Mouse (Mus musculus): Measurements from ENCODE around the gene Gdf7. TPM values are rescaled to one million over a fixed set of nuclear protein-coding genes. Genes with fewer than 3 reads are reported as not detected.

Gene Gdf7
- polyA plus RNA-seq, 1 experiment from 2014 or later = 0.14 TPM

DNA sequence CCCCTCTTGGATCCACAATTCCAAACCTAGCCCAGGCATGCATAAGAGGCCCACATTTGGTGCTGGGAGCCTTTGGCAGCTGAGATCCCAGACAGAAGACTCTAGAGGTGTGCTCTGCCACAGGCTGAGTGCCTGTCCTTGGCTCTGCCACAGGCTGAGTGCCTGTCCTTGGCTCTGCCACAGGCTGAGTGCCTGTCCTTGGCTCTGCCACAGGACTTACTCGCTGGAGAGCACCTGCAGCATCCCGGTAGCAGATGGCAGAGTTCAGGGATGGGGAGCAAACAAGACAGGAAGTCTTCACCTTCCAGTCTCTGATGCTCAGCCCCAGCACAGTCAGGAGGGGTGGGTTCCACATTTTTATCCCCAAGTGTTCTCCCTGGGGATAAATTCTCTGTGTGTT is 3.5 kb upstream of the Gdf7 start:
- 60% methylated on average over 2 of the region's 2 CpGs for WGBS (ENCODE audit: insufficient replicate concordance)
- no peak overlapping the region for H3K9ac ChIP-seq (ENCODE audit: low read depth, low read length)
- H3K27ac ChIP-seq (ENCODE audit: low read depth, low read length) = no peak overlapping the region
- no peaks in the 10 kb centered on the region for H3K9me3 ChIP-seq (replicated peaks; ENCODE audit: control insufficient read depth, low read length)
- no peak overlapping the region for H3K4me3 ChIP-seq (ENCODE audit: low read depth, low read length)
- ATAC-seq (replicated peaks; ENCODE audit: insufficient number of reproducible peaks, low FRiP score, low TSS enrichment) = no peak
- peaks cover 59% of the 10 kb centered on the region for H3K27me3 ChIP-seq (ENCODE audit: control insufficient read depth, insufficient read depth, low read length)
- H3K36me3 ChIP-seq (ENCODE audit: control insufficient read depth, insufficient read depth, low read length) = no peaks in the 10 kb centered on the region
- no peak overlapping the region for H3K4me2 ChIP-seq
- peaks cover 9% of the 10 kb centered on the region for H3K4me1 ChIP-seq (ENCODE audit: control insufficient read depth, insufficient read depth, low read length)

DNA sequence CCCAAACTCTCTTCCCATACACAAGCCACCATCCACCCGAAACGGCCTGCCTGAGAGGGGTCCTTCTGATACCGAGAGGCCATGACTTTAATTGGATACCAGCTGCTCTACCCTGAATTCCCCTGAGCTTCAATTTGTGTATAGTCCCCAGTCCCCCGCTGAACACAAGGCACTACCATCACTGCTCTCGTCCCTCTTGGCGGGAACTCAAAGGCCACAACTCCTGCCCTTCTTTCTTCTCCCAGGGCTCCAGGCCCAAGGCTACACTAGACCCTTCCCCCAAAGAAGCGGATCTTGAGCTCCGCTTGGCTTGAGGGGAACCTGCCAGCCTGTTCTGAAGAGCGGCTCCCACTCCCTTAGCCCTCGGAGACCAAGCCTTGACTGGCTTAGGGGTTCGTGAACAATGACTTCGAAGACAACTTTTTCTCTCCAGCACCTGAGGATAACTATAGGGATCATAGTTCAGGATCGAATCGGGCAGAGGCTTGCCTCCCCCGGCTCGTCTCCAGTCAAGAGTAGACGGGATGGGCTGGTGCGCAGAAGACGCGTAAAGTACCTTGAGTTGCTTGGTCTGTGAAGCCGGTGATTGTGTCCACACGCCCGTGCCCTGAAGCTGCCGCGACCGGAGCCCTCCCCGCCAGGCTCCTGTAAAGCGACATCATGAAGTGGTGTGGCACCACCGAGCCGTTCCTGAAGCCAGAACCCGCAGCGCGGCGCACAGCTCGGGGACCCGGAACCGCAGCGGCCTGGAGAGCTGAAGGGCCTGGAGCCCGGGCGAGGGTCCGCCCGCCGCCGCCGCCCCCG is 541 bp downstream of the Gdf7 start:
- ATAC-seq (replicated peaks; ENCODE audit: insufficient number of reproducible peaks, low FRiP score, low TSS enrichment) = no peak
- Histone ChIP-seq H3K36me3 (ENCODE audit: control insufficient read depth, insufficient read depth, low read length) (no peaks in the 10 kb centered on the region), H3K27ac (ENCODE audit: low read depth, low read length) (no peak overlapping the region), H3K9ac (ENCODE audit: low read depth, low read length) (peak overlapping the region; percentile 44; the same call in 1 of the 2 replicates), H3K4me1 (ENCODE audit: control insufficient read depth, insufficient read depth, low read length) (peaks cover 15% of the 10 kb centered on the region), H3K9me3 (replicated peaks; ENCODE audit: control insufficient read depth, low read length) (no peaks in the 10 kb centered on the region), H3K4me3 (ENCODE audit: low read depth, low read length) (peak overlapping the region; percentile 57), H3K27me3 (ENCODE audit: control insufficient read depth, insufficient read depth, low read length) (peaks cover 91% of the 10 kb centered on the region), H3K4me2 (peak overlapping the region; percentile 77)
- WGBS (ENCODE audit: insufficient replicate concordance) = 3% methylated on average over 41 of the region's 46 CpGs

- Histone ChIP-seq H3K9ac (ENCODE audit: low read depth, low read length) (no peak overlapping the region), H3K9me3 (replicated peaks; ENCODE audit: control insufficient read depth, low read length) (no peaks in the 10 kb centered on the region), H3K4me2 (no peak overlapping the region), H3K4me3 (ENCODE audit: low read depth, low read length) (no peak overlapping the region), H3K36me3 (ENCODE audit: control insufficient read depth, insufficient read depth, low read length) (no peaks in the 10 kb centered on the region), H3K27me3 (ENCODE audit: control insufficient read depth, insufficient read depth, low read length) (peaks cover 92% of the 10 kb centered on the region), H3K27ac (ENCODE audit: low read depth, low read length) (no peak overlapping the region), H3K4me1 (ENCODE audit: control insufficient read depth, insufficient read depth, low read length) (peaks cover 15% of the 10 kb centered on the region)
- no peak for ATAC-seq (replicated peaks; ENCODE audit: insufficient number of reproducible peaks, low FRiP score, low TSS enrichment)
- WGBS (ENCODE audit: insufficient replicate concordance) = 43% methylated on average over 5 of the region's 5 CpGs
These were observed 1.2 kb downstream of the Gdf7 start for GRCm38 (mm10) chr12:8300521-8300920.

DNA sequence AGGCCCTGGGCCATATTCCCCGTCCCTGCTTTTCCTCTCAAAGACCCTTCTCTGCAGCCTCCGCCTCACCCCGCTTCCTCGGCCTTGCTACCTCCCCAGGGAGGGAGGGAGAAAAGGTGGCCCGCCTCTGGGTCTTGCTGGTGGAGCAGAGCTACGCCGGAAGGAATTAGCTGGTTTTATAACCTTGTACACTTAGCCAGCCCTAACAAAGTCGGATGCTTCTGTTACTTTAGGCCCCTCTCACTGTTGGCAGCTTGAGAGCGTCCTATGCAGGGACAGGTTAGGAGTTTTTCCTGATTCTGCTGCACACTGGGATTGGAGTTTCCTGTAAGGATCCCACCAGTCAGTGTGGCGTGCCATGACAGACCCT is 1.7 kb downstream of the Gdf7 start:
- peak overlapping the region; percentile 54; the same call in 1 of the 2 replicates for H3K4me2 ChIP-seq
- no peak overlapping the region for H3K9ac ChIP-seq (ENCODE audit: low read depth, low read length)
- H3K27me3 ChIP-seq (ENCODE audit: control insufficient read depth, insufficient read depth, low read length) = peaks cover 91% of the 10 kb centered on the region
- peaks cover 15% of the 10 kb centered on the region for H3K4me1 ChIP-seq (ENCODE audit: control insufficient read depth, insufficient read depth, low read length)
- no peaks in the 10 kb centered on the region for H3K36me3 ChIP-seq (ENCODE audit: control insufficient read depth, insufficient read depth, low read length)
- 21% methylated on average over 10 of the region's 10 CpGs for WGBS (ENCODE audit: insufficient replicate concordance)
- no peak for ATAC-seq (replicated peaks; ENCODE audit: insufficient number of reproducible peaks, low FRiP score, low TSS enrichment)
- H3K27ac ChIP-seq (ENCODE audit: low read depth, low read length) = no peak overlapping the region
- peak overlapping the region; percentile 53; the same call in 1 of the 2 replicates for H3K4me3 ChIP-seq (ENCODE audit: low read depth, low read length)
- no peaks in the 10 kb centered on the region for H3K9me3 ChIP-seq (replicated peaks; ENCODE audit: control insufficient read depth, low read length)

DNA sequence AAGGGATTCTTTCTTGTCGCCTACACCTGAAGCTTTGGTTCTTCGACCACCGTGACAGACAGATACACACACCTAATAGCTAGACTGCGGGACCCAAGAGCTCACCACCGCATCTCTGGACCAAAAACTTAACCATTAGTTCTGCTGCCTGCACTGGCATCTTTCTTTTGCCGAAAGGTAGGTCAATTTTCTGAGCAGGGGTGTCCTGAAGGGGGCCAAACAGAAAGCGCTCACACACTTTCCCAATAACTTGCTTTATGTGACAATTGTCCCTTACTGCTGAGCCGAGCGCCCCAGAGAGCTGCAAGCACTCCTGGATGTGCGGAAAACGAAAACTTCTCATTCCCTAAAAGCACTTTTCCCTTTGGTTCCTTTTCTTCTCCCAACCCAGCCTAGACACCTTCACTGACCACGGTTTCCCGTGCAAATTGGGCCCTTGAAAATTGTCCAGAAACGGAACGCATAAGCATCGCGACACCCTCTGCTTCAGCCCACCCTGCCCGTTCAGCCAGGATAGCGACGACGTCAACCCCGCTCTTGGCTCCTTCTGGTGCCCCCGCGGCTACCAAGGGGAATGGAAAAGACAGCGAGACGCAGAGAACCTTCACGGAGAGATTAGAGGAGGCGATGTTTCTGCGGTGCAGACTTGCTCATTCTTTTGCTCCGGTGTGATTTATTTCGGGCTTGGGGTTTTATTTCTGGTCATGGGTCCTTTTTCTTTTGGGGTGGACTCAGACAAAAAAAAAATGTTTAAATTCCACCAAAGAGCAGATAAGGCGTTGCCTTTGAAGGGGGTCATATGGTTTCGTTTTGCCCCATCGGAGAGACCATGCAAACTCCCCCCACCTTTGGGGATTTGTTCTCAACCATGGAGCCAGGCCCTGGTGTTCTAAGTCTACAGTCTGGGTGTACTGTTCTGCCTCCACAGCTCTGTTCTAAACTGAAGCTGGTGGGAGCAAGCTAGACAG is 2.3 kb downstream of the Gdf7 start:
- peaks cover 91% of the 10 kb centered on the region for H3K27me3 ChIP-seq (ENCODE audit: control insufficient read depth, insufficient read depth, low read length)
- WGBS (ENCODE audit: insufficient replicate concordance) = 10% methylated on average over 34 of the region's 34 CpGs
- H3K36me3 ChIP-seq (ENCODE audit: control insufficient read depth, insufficient read depth, low read length) = no peaks in the 10 kb centered on the region
- peak overlapping the region; percentile 53 for H3K4me3 ChIP-seq (ENCODE audit: low read depth, low read length)
- no peak for ATAC-seq (replicated peaks; ENCODE audit: insufficient number of reproducible peaks, low FRiP score, low TSS enrichment)
- H3K27ac ChIP-seq (ENCODE audit: low read depth, low read length) = no peak overlapping the region
- peaks cover 15% of the 10 kb centered on the region for H3K4me1 ChIP-seq (ENCODE audit: control insufficient read depth, insufficient read depth, low read length)
- H3K9ac ChIP-seq (ENCODE audit: low read depth, low read length) = no peak overlapping the region
- H3K9me3 ChIP-seq (replicated peaks; ENCODE audit: control insufficient read depth, low read length) = no peaks in the 10 kb centered on the region
- peak overlapping the region; percentile 80 for H3K4me2 ChIP-seq

DNA sequence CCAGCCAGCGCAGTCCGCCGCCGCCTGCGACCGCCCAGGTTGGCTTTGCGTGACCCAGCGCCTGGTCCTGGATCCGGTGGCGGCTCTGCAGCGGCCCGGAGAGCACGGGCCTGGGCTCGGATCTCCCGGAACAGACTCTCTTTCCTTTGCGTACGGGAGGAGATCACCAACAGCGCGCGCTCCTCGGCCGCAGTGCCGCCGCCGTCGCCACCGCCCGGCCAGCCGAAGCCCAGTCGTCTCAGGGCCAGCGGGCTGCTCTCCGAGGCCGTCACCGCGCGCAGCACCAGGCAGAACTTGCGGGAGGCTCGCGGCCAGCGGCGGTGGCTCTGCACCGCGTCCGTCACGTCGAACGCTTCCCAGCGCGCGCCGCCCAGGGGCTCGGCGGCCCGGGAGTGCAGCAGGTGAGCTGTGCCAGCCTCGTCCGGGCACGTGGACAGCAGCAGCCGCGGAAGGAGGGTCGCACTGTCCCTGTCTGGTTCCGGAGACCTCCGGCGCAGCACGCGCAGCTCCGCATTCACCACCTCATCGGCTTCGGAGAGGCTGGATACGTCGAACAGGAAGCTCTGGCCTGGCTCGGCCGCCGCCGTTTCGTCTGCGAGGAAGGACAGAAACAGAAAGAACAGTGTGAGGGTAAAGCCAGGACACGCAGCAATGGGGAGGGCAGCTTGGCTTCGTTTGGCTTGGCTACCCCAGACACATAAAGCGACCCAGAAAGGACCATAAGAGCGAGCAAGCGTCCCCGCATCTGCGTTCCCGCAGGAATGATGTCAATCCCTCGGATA is 3.2 kb downstream of the Gdf7 start:
- ATAC-seq (replicated peaks; ENCODE audit: insufficient number of reproducible peaks, low FRiP score, low TSS enrichment) = 0 out of 2 replicates have a peak, but pooled peaks have one; percentile 24
- Histone ChIP-seq H3K36me3 (ENCODE audit: control insufficient read depth, insufficient read depth, low read length) (no peaks in the 10 kb centered on the region), H3K9ac (ENCODE audit: low read depth, low read length) (peak overlapping the region; percentile 43; the same call in 1 of the 2 replicates), H3K9me3 (replicated peaks; ENCODE audit: control insufficient read depth, low read length) (no peaks in the 10 kb centered on the region), H3K4me3 (ENCODE audit: low read depth, low read length) (peak overlapping the region; percentile 53), H3K27me3 (ENCODE audit: control insufficient read depth, insufficient read depth, low read length) (peaks cover 84% of the 10 kb centered on the region), H3K4me2 (peak overlapping the region; percentile 80), H3K27ac (ENCODE audit: low read depth, low read length) (no peak overlapping the region), H3K4me1 (ENCODE audit: control insufficient read depth, insufficient read depth, low read length) (peaks cover 15% of the 10 kb centered on the region)
- WGBS (ENCODE audit: insufficient replicate concordance) = 2% methylated on average over 63 of the region's 85 CpGs

GRCm38 (mm10) chr12:8297586-8298214 is 4.1 kb downstream of the Gdf7 start:
- Histone ChIP-seq H3K4me3 (ENCODE audit: low read depth, low read length) (peak overlapping the region; percentile 53), H3K27me3 (ENCODE audit: control insufficient read depth, insufficient read depth, low read length) (peaks cover 76% of the 10 kb centered on the region), H3K27ac (ENCODE audit: low read depth, low read length) (no peak overlapping the region), H3K36me3 (ENCODE audit: control insufficient read depth, insufficient read depth, low read length) (no peaks in the 10 kb centered on the region), H3K4me1 (ENCODE audit: control insufficient read depth, insufficient read depth, low read length) (peaks cover 15% of the 10 kb centered on the region), H3K9ac (ENCODE audit: low read depth, low read length) (no peak overlapping the region; the same call in 1 of the 2 replicates), H3K9me3 (replicated peaks; ENCODE audit: control insufficient read depth, low read length) (no peaks in the 10 kb centered on the region), H3K4me2 (peak overlapping the region; percentile 80)
- no peak for ATAC-seq (replicated peaks; ENCODE audit: insufficient number of reproducible peaks, low FRiP score, low TSS enrichment)
- WGBS (ENCODE audit: insufficient replicate concordance) = 9% methylated on average over 34 of the region's 34 CpGs
